Mouse (Mus musculus): ENCODE data around the gene D17H6S53E. TPM values are rescaled to one million over a fixed set of nuclear protein-coding genes. Genes with fewer than 3 reads are reported as not detected.

D17H6S53E gene
- polyA plus RNA-seq, 1 experiment from 2014 or later = 10.1 TPM

- ATAC-seq (replicated peaks; ENCODE audit: extremely low read depth, insufficient read depth, low FRiP score) = no peak
- no peak overlapping the region for H3K4me2 ChIP-seq (ENCODE audit: low read depth, low read length)
- 49% methylated on average over 3 of the region's 3 CpGs for WGBS
- H3K9me3 ChIP-seq (replicated peaks; ENCODE audit: control insufficient read depth, low read length) = no peaks in the 10 kb centered on the region
- H3K4me3 ChIP-seq (ENCODE audit: low read length) = no peak overlapping the region
- H3K9ac ChIP-seq (ENCODE audit: low read length) = no peak overlapping the region
- H3K36me3 ChIP-seq (ENCODE audit: control insufficient read depth, insufficient read depth) = no peaks in the 10 kb centered on the region
- no peaks in the 10 kb centered on the region for H3K27me3 ChIP-seq (ENCODE audit: control insufficient read depth, insufficient read depth, low read length)
- no peak overlapping the region for H3K27ac ChIP-seq (ENCODE audit: low read length)
- peaks cover 12% of the 10 kb centered on the region for H3K4me1 ChIP-seq (ENCODE audit: control insufficient read depth, insufficient read depth, low read length)
Measured at GRCm38 (mm10) chr17:35083929-35084497, 42.2 kb upstream of the D17H6S53E start.

DNA sequence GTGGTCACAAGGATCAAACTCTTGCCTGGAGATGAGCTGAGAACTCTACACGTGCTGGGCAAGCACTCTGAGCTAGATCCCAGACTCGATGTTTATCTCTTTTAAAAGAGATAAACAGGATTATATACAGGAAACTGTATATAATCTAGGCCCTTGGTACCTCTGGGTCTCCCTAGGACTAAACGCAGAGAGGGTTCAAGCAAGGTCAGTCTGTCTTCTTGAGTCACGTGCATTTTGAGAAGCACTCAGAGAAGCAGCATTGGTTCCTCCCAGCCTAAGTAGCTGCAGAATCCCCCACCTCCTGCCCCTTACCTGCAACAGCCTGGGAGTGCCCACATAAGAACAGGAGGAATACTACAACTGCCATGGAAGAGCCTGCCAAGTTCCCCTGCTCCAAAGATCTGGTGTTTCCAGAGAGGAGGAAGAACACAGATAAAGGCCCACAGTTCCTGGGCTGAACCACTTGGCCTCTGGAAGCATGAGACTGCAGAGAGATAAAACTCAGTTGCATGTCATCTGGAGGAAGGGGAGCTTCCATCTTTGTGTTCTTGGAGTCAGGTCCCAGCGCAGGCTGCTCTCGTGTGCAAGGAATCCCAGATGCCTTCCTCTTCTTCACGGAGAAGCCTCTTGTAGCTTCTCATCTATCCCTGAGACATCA, 40.8 kb upstream of the D17H6S53E start, which contains the start of gene Ly6g6f:
TSS of gene Ly6g6f (minus strand) at position 403 of the 658 bp plus-strand sequence.
- H3K9ac ChIP-seq (ENCODE audit: low read length) = no peak within 1 kb of the TSS
- ATAC-seq (replicated peaks; ENCODE audit: extremely low read depth, insufficient read depth, low FRiP score) = no peak
- no peak within 1 kb of the TSS for H3K27ac ChIP-seq (ENCODE audit: low read length)
- H3K4me1 ChIP-seq (ENCODE audit: control insufficient read depth, insufficient read depth, low read length) = peaks cover 6% of the 10 kb centered on the region
- 56% methylated on average over 7 of the region's 7 CpGs for WGBS
- no peak within 1 kb of the TSS for H3K4me2 ChIP-seq (ENCODE audit: low read depth, low read length)
- H3K9me3 ChIP-seq (replicated peaks; ENCODE audit: control insufficient read depth, low read length) = no peaks in the 10 kb centered on the region
- no peak within 1 kb of the TSS for H3K4me3 ChIP-seq (ENCODE audit: low read length)
- H3K27me3 ChIP-seq (ENCODE audit: control insufficient read depth, insufficient read depth, low read length) = no peaks in the 10 kb centered on the region
- H3K36me3 ChIP-seq (ENCODE audit: control insufficient read depth, insufficient read depth) = no peaks in the 10 kb centered on the region

DNA sequence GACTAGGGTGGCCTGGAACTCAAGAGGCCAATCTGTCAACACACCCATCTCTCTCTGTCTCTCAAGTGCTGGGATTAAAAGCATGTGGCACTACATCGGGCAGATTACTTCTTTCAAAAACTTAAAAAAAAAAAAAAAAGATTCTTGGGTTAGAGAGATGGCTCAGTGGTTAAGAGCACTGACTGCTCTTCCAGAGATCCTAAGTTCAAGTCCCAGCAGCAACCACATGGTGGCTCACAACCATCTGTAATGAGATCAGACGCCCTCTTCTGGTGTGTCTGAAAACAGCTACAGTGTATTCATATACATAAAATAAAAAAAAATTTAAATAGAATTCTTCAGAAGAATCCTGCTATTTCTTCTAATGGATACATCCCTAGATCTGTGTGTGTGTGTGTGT, 38.0 kb upstream of the D17H6S53E start:
- Histone ChIP-seq H3K4me1 (ENCODE audit: control insufficient read depth, insufficient read depth, low read length) (peaks cover 9% of the 10 kb centered on the region), H3K36me3 (ENCODE audit: control insufficient read depth, insufficient read depth) (peaks cover 12% of the 10 kb centered on the region; the same call in 1 of the 2 replicates), H3K9ac (ENCODE audit: low read length) (no peak overlapping the region), H3K27me3 (ENCODE audit: control insufficient read depth, insufficient read depth, low read length) (no peaks in the 10 kb centered on the region), H3K9me3 (replicated peaks; ENCODE audit: control insufficient read depth, low read length) (no peaks in the 10 kb centered on the region), H3K4me2 (ENCODE audit: low read depth, low read length) (no peak overlapping the region), H3K4me3 (ENCODE audit: low read length) (no peak overlapping the region), H3K27ac (ENCODE audit: low read length) (no peak overlapping the region)
- no peak for ATAC-seq (replicated peaks; ENCODE audit: extremely low read depth, insufficient read depth, low FRiP score)
- WGBS = 42% methylated on average over 2 of the region's 2 CpGs

GRCm38 (mm10) chr17:35088825-35089644, 37.1 kb upstream of the D17H6S53E start, which contains the start of gene Abhd16a:
Abhd16a (plus strand) TSS chr17:35089263.
- WGBS = 3% methylated on average over 67 of the region's 67 CpGs
- peak within 1 kb of the TSS; percentile 86 for H3K4me2 ChIP-seq (ENCODE audit: low read depth, low read length)
- H3K27ac ChIP-seq (ENCODE audit: low read length) = peak within 1 kb of the TSS; percentile 98
- peak within 1 kb of the TSS; percentile 94 for H3K9ac ChIP-seq (ENCODE audit: low read length)
- no peaks in the 10 kb centered on the region for H3K9me3 ChIP-seq (replicated peaks; ENCODE audit: control insufficient read depth, low read length)
- H3K36me3 ChIP-seq (ENCODE audit: control insufficient read depth, insufficient read depth) = peaks cover 14% of the 10 kb centered on the region; the same call in 1 of the 2 replicates
- H3K27me3 ChIP-seq (ENCODE audit: control insufficient read depth, insufficient read depth, low read length) = no peaks in the 10 kb centered on the region
- peak; percentile 99 for ATAC-seq (replicated peaks; ENCODE audit: extremely low read depth, insufficient read depth, low FRiP score)
- H3K4me1 ChIP-seq (ENCODE audit: control insufficient read depth, insufficient read depth, low read length) = peaks cover 9% of the 10 kb centered on the region
- H3K4me3 ChIP-seq (ENCODE audit: low read length) = peak within 1 kb of the TSS; percentile 78

- Histone ChIP-seq H3K27ac (ENCODE audit: low read length) (peak overlapping the region; percentile 98), H3K4me1 (ENCODE audit: control insufficient read depth, insufficient read depth, low read length) (peaks cover 9% of the 10 kb centered on the region)
Measured at GRCm38 (mm10) chr17:35090166-35090932, 35.8 kb upstream of the D17H6S53E start.

GRCm38 (mm10) chr17:35092403-35093198, 33.6 kb upstream of the D17H6S53E start:
- peaks cover 9% of the 10 kb centered on the region for H3K4me1 ChIP-seq (ENCODE audit: control insufficient read depth, insufficient read depth, low read length)
- H3K9ac ChIP-seq (ENCODE audit: low read length) = no peak overlapping the region
- no peak for ATAC-seq (replicated peaks; ENCODE audit: extremely low read depth, insufficient read depth, low FRiP score)
- H3K4me3 ChIP-seq (ENCODE audit: low read length) = no peak overlapping the region
- WGBS = 86% methylated on average over 14 of the region's 14 CpGs
- no peaks in the 10 kb centered on the region for H3K27me3 ChIP-seq (ENCODE audit: control insufficient read depth, insufficient read depth, low read length)
- no peaks in the 10 kb centered on the region for H3K9me3 ChIP-seq (replicated peaks; ENCODE audit: control insufficient read depth, low read length)
- H3K36me3 ChIP-seq (ENCODE audit: control insufficient read depth, insufficient read depth) = peaks cover 23% of the 10 kb centered on the region
- H3K4me2 ChIP-seq (ENCODE audit: low read depth, low read length) = no peak overlapping the region
- no peak overlapping the region for H3K27ac ChIP-seq (ENCODE audit: low read length)

More at GRCm38 (mm10) chr17:35090166-35090932, 35.8 kb upstream of the D17H6S53E start:
- Histone ChIP-seq H3K27me3 (ENCODE audit: control insufficient read depth, insufficient read depth, low read length) (no peaks in the 10 kb centered on the region), H3K4me2 (ENCODE audit: low read depth, low read length) (peak overlapping the region; percentile 86), H3K9me3 (replicated peaks; ENCODE audit: control insufficient read depth, low read length) (no peaks in the 10 kb centered on the region), H3K4me3 (ENCODE audit: low read length) (peak overlapping the region; percentile 78), H3K9ac (ENCODE audit: low read length) (peak overlapping the region; percentile 94), H3K36me3 (ENCODE audit: control insufficient read depth, insufficient read depth) (peaks cover 14% of the 10 kb centered on the region; the same call in 1 of the 2 replicates)
- ATAC-seq (replicated peaks; ENCODE audit: extremely low read depth, insufficient read depth, low FRiP score) = no peak
- 54% methylated on average over 8 of the region's 8 CpGs for WGBS

- Histone ChIP-seq H3K4me1 (ENCODE audit: control insufficient read depth, insufficient read depth, low read length) (peaks cover 9% of the 10 kb centered on the region), H3K9me3 (replicated peaks; ENCODE audit: control insufficient read depth, low read length) (no peaks in the 10 kb centered on the region), H3K4me2 (ENCODE audit: low read depth, low read length) (no peak overlapping the region), H3K9ac (ENCODE audit: low read length) (no peak overlapping the region), H3K27me3 (ENCODE audit: control insufficient read depth, insufficient read depth, low read length) (no peaks in the 10 kb centered on the region), H3K4me3 (ENCODE audit: low read length) (no peak overlapping the region), H3K27ac (ENCODE audit: low read length) (no peak overlapping the region), H3K36me3 (ENCODE audit: control insufficient read depth, insufficient read depth) (peaks cover 34% of the 10 kb centered on the region)
- 74% methylated on average over 15 of the region's 15 CpGs for WGBS
- ATAC-seq (replicated peaks; ENCODE audit: extremely low read depth, insufficient read depth, low FRiP score) = no peak
Measured at GRCm38 (mm10) chr17:35094475-35095365, 31.5 kb upstream of the D17H6S53E start.

All from heart, embryonic 16.5 days (tissue).